Mouse (Mus musculus) intestine, embryonic 14.5 days (tissue): Measurements from ENCODE around the gene Sdk2. TPM values are rescaled to one million over a fixed set of nuclear protein-coding genes. Genes with fewer than 3 reads are reported as not detected.

ENCODE experiments used
- ATAC-seq: fragments of 200-750 bp; cut with Nextera tagmentation; replicated peaks from 2 replicates; pipeline ENCODE4 v1.8.0; 2017; ENCODE audit warnings: low read depth, moderate number of reproducible peaks, moderate TSS enrichment, moderate library complexity; ENCODE audit not compliant: low FRiP score, low TSS enrichment
- DNase-seq: peaks from one replicate; pipeline ENCODE4 v3.0.0-alpha.2; 2018; ENCODE audit warnings: low spot score
- H3K27ac ChIP-seq: fragments of 300-500 bp; sonication (generic); 2 replicates; pipeline ENCODE4 v1.5.1; 2014; ENCODE audit warnings: low read depth, mild to moderate bottlenecking, control low read depth
- H3K27me3 ChIP-seq: fragments of 300-500 bp; sonication (generic); replicated peaks from 2 replicates; pipeline ENCODE4 v1.6.1; 2014; ENCODE audit warnings: low read length, control low read depth; ENCODE audit not compliant: control insufficient read depth, insufficient read depth
- H3K36me3 ChIP-seq: fragments of 300-500 bp; sonication (generic); 2 replicates; pipeline ENCODE4 v1.6.1; 2014; ENCODE audit warnings: low read length, control low read depth; ENCODE audit not compliant: control insufficient read depth, insufficient read depth
- H3K4me1 ChIP-seq: fragments of 300-500 bp; sonication (generic); replicated peaks from 2 replicates; pipeline ENCODE4 v1.6.1; 2014; ENCODE audit warnings: low read length, control low read depth, mixed read lengths; ENCODE audit not compliant: control insufficient read depth, insufficient read depth
- H3K4me2 ChIP-seq: fragments of 300-500 bp; sonication (generic); 2 replicates; pipeline ENCODE4 v1.6.1; 2014; ENCODE audit warnings: low read length
- H3K4me3 ChIP-seq: fragments of 300-500 bp; sonication (generic); 2 replicates; pipeline ENCODE4 v1.5.1; 2014; ENCODE audit warnings: low read depth, low read length, control low read depth, mixed read lengths
- H3K9ac ChIP-seq: fragments of 300-500 bp; sonication (generic); 2 replicates; pipeline ENCODE4 v1.6.1; 2014; ENCODE audit warnings: mild to moderate bottlenecking, low read length
- H3K9me3 ChIP-seq: fragments of 300-500 bp; sonication (generic); 2 replicates; pipeline ENCODE4 v1.6.1; 2016; ENCODE audit warnings: low read length, control low read depth; ENCODE audit not compliant: control insufficient read depth
- WGBS: fragments of 180-500 bp; shearing (Covaris S2); extraction: QIAGEN DNeasy Blood & Tissue Kit; methylation state at CpG from one replicate; pipeline ENCODE4 v1.1.7; 2014; 5-methylcytosine and 5-hydroxymethylcytosine counted together
- polyA plus RNA-seq: library from polyadenylated mRNA; unstranded; fragments of >200 nt; fragmentation: Nextera tagmentation; extraction: Ambion mirVana; gene quantifications from 2 replicates; pipeline ENCODE4 v1.2.1, GENCODE M21; 2014

The Sdk2 gene
- polyA plus RNA-seq, 1 experiment from 2014 or later, result 3.1 TPM

GRCm38 (mm10) chr11:113816971-113817548 is 249.8 kb downstream of the Sdk2 start:
- no peak overlapping the region for H3K4me3 ChIP-seq
- no peaks in the 10 kb centered on the region for H3K36me3 ChIP-seq
- peaks cover 7% of the 10 kb centered on the region for H3K4me1 ChIP-seq
- no peak for DNase-seq
- H3K9me3 ChIP-seq, result no peaks in the 10 kb centered on the region
- ATAC-seq, result no peak; the same call in 1 of the 2 replicates
- no peak overlapping the region for H3K4me2 ChIP-seq
- WGBS, result 67% methylated on average over 12 of the region's 12 CpGs
- H3K27ac ChIP-seq, result peak overlapping the region; percentile 43
- no peak overlapping the region for H3K9ac ChIP-seq
- H3K27me3 ChIP-seq, result no peaks in the 10 kb centered on the region

GRCm38 (mm10) chr11:113816439-113816838 is 250.4 kb downstream of the Sdk2 start:
- H3K27me3 ChIP-seq, result no peaks in the 10 kb centered on the region
- no peak overlapping the region for H3K9ac ChIP-seq
- no peaks in the 10 kb centered on the region for H3K36me3 ChIP-seq
- peak overlapping the region; percentile 43 for H3K27ac ChIP-seq
- H3K4me1 ChIP-seq, result peaks cover 7% of the 10 kb centered on the region
- no peak overlapping the region for H3K4me2 ChIP-seq
- no peak for DNase-seq
- no peak overlapping the region for H3K4me3 ChIP-seq
- WGBS, result 53% methylated on average over 4 of the region's 4 CpGs
- H3K9me3 ChIP-seq, result no peaks in the 10 kb centered on the region
- no peak for ATAC-seq

- Histone ChIP-seq H3K4me2 (peak overlapping the region; percentile 33), H3K9me3 (no peaks in the 10 kb centered on the region), H3K4me3 (no peak overlapping the region), H3K4me1 (peaks cover 16% of the 10 kb centered on the region), H3K9ac (peak overlapping the region; percentile 0; the same call in 1 of the 2 replicates), H3K27ac (peak overlapping the region; percentile 60), H3K36me3 (no peaks in the 10 kb centered on the region), H3K27me3 (no peaks in the 10 kb centered on the region)
- DNase-seq (peak; percentile 74), ATAC-seq (peak; percentile 47)
- 36% methylated on average over 20 of the region's 20 CpGs for WGBS
These were observed 255.1 kb downstream of the Sdk2 start for GRCm38 (mm10) chr11:113811546-113812339.

GRCm38 (mm10) chr11:113810638-113811545 is 256.0 kb downstream of the Sdk2 start:
- Histone ChIP-seq H3K4me3 (no peak overlapping the region), H3K9me3 (no peaks in the 10 kb centered on the region), H3K36me3 (no peaks in the 10 kb centered on the region), H3K9ac (0 out of 2 replicates have a peak overlapping the region, but pooled peaks have one; percentile 16), H3K4me2 (peak overlapping the region; percentile 33), H3K4me1 (peaks cover 18% of the 10 kb centered on the region), H3K27me3 (no peaks in the 10 kb centered on the region), H3K27ac (peak overlapping the region; percentile 60)
- ATAC-seq, result peak; percentile 66
- DNase-seq, result peak; percentile 98
- 49% methylated on average over 24 of the region's 24 CpGs for WGBS

- ATAC-seq, result no peak
- Histone ChIP-seq H3K4me2 (no peak overlapping the region), H3K27ac (peak overlapping the region; percentile 51; the same call in 1 of the 2 replicates)
These were observed 259.8 kb downstream of the Sdk2 start for GRCm38 (mm10) chr11:113807086-113807485.

GRCm38 (mm10) chr11:113806382-113807077 is 260.3 kb downstream of the Sdk2 start:
- 45% methylated on average over 9 of the region's 9 CpGs for WGBS
- Histone ChIP-seq H3K27ac (peak overlapping the region; percentile 51; the same call in 1 of the 2 replicates), H3K9ac (no peak overlapping the region), H3K36me3 (no peaks in the 10 kb centered on the region), H3K4me1 (peaks cover 34% of the 10 kb centered on the region), H3K27me3 (no peaks in the 10 kb centered on the region), H3K4me2 (no peak overlapping the region), H3K9me3 (no peaks in the 10 kb centered on the region), H3K4me3 (no peak overlapping the region)
- DNase-seq (no peak), ATAC-seq (no peak)

More at GRCm38 (mm10) chr11:113807086-113807485, 259.8 kb downstream of the Sdk2 start:
- H3K9me3 ChIP-seq, result no peaks in the 10 kb centered on the region
- WGBS, result 34% methylated on average over 9 of the region's 9 CpGs
- H3K36me3 ChIP-seq, result no peaks in the 10 kb centered on the region
- no peak overlapping the region for H3K9ac ChIP-seq
- no peak for DNase-seq
- H3K4me1 ChIP-seq, result peaks cover 30% of the 10 kb centered on the region
- H3K4me3 ChIP-seq, result no peak overlapping the region
- H3K27me3 ChIP-seq, result no peaks in the 10 kb centered on the region

GRCm38 (mm10) chr11:113805974-113806373 is 260.9 kb downstream of the Sdk2 start:
- H3K27ac ChIP-seq, result no peak overlapping the region
- H3K4me2 ChIP-seq, result no peak overlapping the region
- DNase-seq (no peak), ATAC-seq (no peak)
- 63% methylated on average over 10 of the region's 10 CpGs for WGBS
- H3K36me3 ChIP-seq, result no peaks in the 10 kb centered on the region
- H3K9ac ChIP-seq, result no peak overlapping the region
- H3K4me3 ChIP-seq, result no peak overlapping the region
- H3K9me3 ChIP-seq, result no peaks in the 10 kb centered on the region
- H3K4me1 ChIP-seq, result peaks cover 32% of the 10 kb centered on the region
- no peaks in the 10 kb centered on the region for H3K27me3 ChIP-seq
